26 mouse cellular contexts compared by ENCODE assay signal in genomic region chr17:81514022-81514421, GRCm38 (mm10).
DNase-seq lines count a peak whose midpoint lies in the region; ATAC-seq and TF ChIP-seq lines count a peak whose summit lies in the region.
"Had no signal": no experiment of that assay in that cellular context is flagged by ENCODE, and none has a peak within 500 bp of the region (broad histone marks: within the 10 kb centered on the region; RNA-seq: fewer than 3 reads in every experiment).

No protein-coding gene starts in this region.

- no peaks in the 10 kb centered on the region; the same call in 1 of the 2 replicates for H3K4me1 ChIP-seq in embryonic facial prominence, embryonic 11.5 days (ENCODE audit: control insufficient read depth, insufficient read depth, low read length)
- peaks cover 32% of the 10 kb centered on the region for H3K4me1 ChIP-seq in embryonic facial prominence, embryonic 10.5 days
- peaks cover 27% of the 10 kb centered on the region for H3K4me1 ChIP-seq in heart, embryonic 16.5 days (ENCODE audit: control insufficient read depth, insufficient read depth, low read length)
- H3K4me1 ChIP-seq in embryonic fibroblast, embryonic 13.5 days (ENCODE audit: control insufficient read depth, insufficient read depth, low read length) = no peaks in the 10 kb centered on the region
- H3K4me1 ChIP-seq in limb, embryonic 13.5 days = peaks cover 27% of the 10 kb centered on the region
- no peaks in the 10 kb centered on the region for H3K4me1 ChIP-seq in liver, postnatal 0 days (ENCODE audit: insufficient read depth)

- peak; percentile 13 for DNase-seq in embryonic facial prominence, embryonic 11.5 days (ENCODE audit: low spot score)
- DNase-seq in embryonic facial prominence, embryonic 10.5 days (ENCODE audit: low spot score) = no peak
- no peak for DNase-seq in heart, postnatal 14 days
- DNase-seq in liver, postnatal 0 days = no peak
- DNase-seq: adrenal gland, adult 8-10 months; cerebellum, postnatal 14 days; gastrocnemius, adult 2 months; gastrocnemius, postnatal 36 days; layer of hippocampus, adult 9-11 months; liver; right cerebral cortex, postnatal 4 days; thymus, adult 18-20 months; thymus, postnatal 25 days had no signal

- TF ChIP-seq CTCF in embryonic fibroblast, embryonic 13.5 days (IDR thresholded peaks at IDR 0.05; ENCODE audit: borderline replicate concordance, insufficient read depth, low read length) = no peak
- no peak for TF ChIP-seq CTCF in liver, postnatal 0 days (IDR thresholded peaks at IDR 0.05; ENCODE audit: low read depth)

- H3K27ac ChIP-seq in embryonic facial prominence, embryonic 11.5 days (replicated peaks; ENCODE audit: low read depth, low read length) = no peak overlapping the region
- H3K27ac ChIP-seq in embryonic facial prominence, embryonic 10.5 days (replicated peaks) = no peak overlapping the region
- H3K27ac ChIP-seq in heart, embryonic 16.5 days (ENCODE audit: low read length) = peak overlapping the region; percentile 57
- H3K27ac ChIP-seq in embryonic fibroblast, embryonic 13.5 days (ENCODE audit: insufficient read depth, low read length) = peak overlapping the region; percentile 9
- peak overlapping the region; percentile 63; the same call in 1 of the 2 replicates for H3K27ac ChIP-seq in limb, embryonic 13.5 days
- H3K27ac ChIP-seq in liver, postnatal 0 days (ENCODE audit: low read depth) = no peak overlapping the region
- H3K27ac ChIP-seq: embryonic facial prominence, embryonic 13.5 days; gastrocnemius, adult 2 months; liver, embryonic 14.5 days; neural tube, embryonic 13.5 days; stomach, postnatal 0 days had no signal

- H3K27me3 ChIP-seq in embryonic facial prominence, embryonic 11.5 days (ENCODE audit: control insufficient read depth, insufficient read depth, low read length) = no peaks in the 10 kb centered on the region
- no peaks in the 10 kb centered on the region for H3K27me3 ChIP-seq in embryonic facial prominence, embryonic 10.5 days (replicated peaks; ENCODE audit: low read depth, poor library complexity, severe bottlenecking)
- H3K27me3 ChIP-seq in heart, embryonic 16.5 days (ENCODE audit: control insufficient read depth, insufficient read depth, low read length) = no peaks in the 10 kb centered on the region
- no peaks in the 10 kb centered on the region for H3K27me3 ChIP-seq in limb, embryonic 13.5 days
- no peaks in the 10 kb centered on the region for H3K27me3 ChIP-seq in liver, postnatal 0 days (ENCODE audit: insufficient read depth, low read length)
- H3K27me3 ChIP-seq: embryonic facial prominence, embryonic 13.5 days; neural tube, embryonic 13.5 days had no signal

- no peaks in the 10 kb centered on the region for H3K36me3 ChIP-seq in embryonic facial prominence, embryonic 11.5 days (replicated peaks; ENCODE audit: control insufficient read depth, insufficient read depth, low read depth, low read length)
- no peaks in the 10 kb centered on the region for H3K36me3 ChIP-seq in embryonic facial prominence, embryonic 10.5 days (replicated peaks)
- 0 out of 2 replicates have a peak, but pooled peaks cover 4% of the 10 kb centered on the region for H3K36me3 ChIP-seq in heart, embryonic 16.5 days (ENCODE audit: control insufficient read depth, insufficient read depth)
- H3K36me3 ChIP-seq in limb, embryonic 13.5 days = no peaks in the 10 kb centered on the region
- no peaks in the 10 kb centered on the region for H3K36me3 ChIP-seq in liver, postnatal 0 days (replicated peaks; ENCODE audit: insufficient read depth, low read length)
- H3K36me3 ChIP-seq: embryonic facial prominence, embryonic 13.5 days; G1E; neural tube, embryonic 13.5 days had no signal

- no peak overlapping the region for H3K4me3 ChIP-seq in embryonic facial prominence, embryonic 11.5 days (ENCODE audit: low read depth, low read length)
- H3K4me3 ChIP-seq in embryonic facial prominence, embryonic 10.5 days = no peak overlapping the region
- no peak overlapping the region for H3K4me3 ChIP-seq in heart, embryonic 16.5 days (ENCODE audit: low read length)
- H3K4me3 ChIP-seq in embryonic fibroblast, embryonic 13.5 days (ENCODE audit: insufficient read depth, low read length) = no peak overlapping the region
- H3K4me3 ChIP-seq in limb, embryonic 13.5 days = no peak overlapping the region
- no peak overlapping the region for H3K4me3 ChIP-seq in liver, postnatal 0 days (ENCODE audit: low read depth, low read length)
- H3K4me3 ChIP-seq: embryonic facial prominence, embryonic 13.5 days; erythroblast, embryonic 14.5 days; gastrocnemius, adult 2 months; neural tube, embryonic 13.5 days had no signal

- no peak for TF ChIP-seq POLR2A in embryonic fibroblast, embryonic 13.5 days (IDR thresholded peaks at IDR 0.05; ENCODE audit: low read depth, low read length)

- 48% methylated on average over 4 of the region's 4 CpGs for WGBS in embryonic facial prominence, embryonic 11.5 days
- WGBS in embryonic facial prominence, embryonic 10.5 days = 64% methylated on average over 4 of the region's 4 CpGs
- 69% methylated on average over 4 of the region's 4 CpGs for WGBS in heart, embryonic 16.5 days
- 10% methylated on average over 4 of the region's 4 CpGs for WGBS in limb, embryonic 13.5 days
- 56% methylated on average over 4 of the region's 4 CpGs for WGBS in liver, postnatal 0 days (ENCODE audit: insufficient replicate concordance)

- TF ChIP-seq EP300 in liver, postnatal 0 days (IDR thresholded peaks at IDR 0.05; ENCODE audit: low read depth) = no peak

- H3K4me2 ChIP-seq in embryonic facial prominence, embryonic 11.5 days (ENCODE audit: low read depth, low read length) = no peak overlapping the region
- H3K4me2 ChIP-seq in heart, embryonic 16.5 days (ENCODE audit: low read depth, low read length) = no peak overlapping the region
- H3K4me2 ChIP-seq in limb, embryonic 13.5 days (replicated peaks) = 0 out of 2 replicates have a peak overlapping the region, but pooled peaks have one; percentile 0
- no peak overlapping the region for H3K4me2 ChIP-seq in liver, postnatal 0 days (ENCODE audit: low read depth, low read length)
- H3K4me2 ChIP-seq: embryonic facial prominence, embryonic 13.5 days; lung, embryonic 14.5 days; midbrain, embryonic 11.5 days; neural tube, embryonic 13.5 days had no signal

- intact Hi-C loops in heart, postnatal 14 days (cut with DNase I) = no loop called here

- no peak overlapping the region for H3K9ac ChIP-seq in embryonic facial prominence, embryonic 11.5 days (replicated peaks; ENCODE audit: low read length)
- no peak overlapping the region for H3K9ac ChIP-seq in heart, embryonic 16.5 days (ENCODE audit: low read length)
- no peak overlapping the region for H3K9ac ChIP-seq in limb, embryonic 13.5 days
- H3K9ac ChIP-seq in liver, postnatal 0 days (replicated peaks) = no peak overlapping the region
- H3K9ac ChIP-seq: embryonic facial prominence, embryonic 13.5 days; liver, embryonic 14.5 days; lung, embryonic 14.5 days; neural tube, embryonic 13.5 days had no signal

- ATAC-seq in embryonic facial prominence, embryonic 11.5 days (replicated peaks; ENCODE audit: insufficient number of reproducible peaks, low FRiP score, low TSS enrichment, low read depth) = no peak
- no peak for ATAC-seq in heart, embryonic 16.5 days (replicated peaks; ENCODE audit: extremely low read depth, insufficient read depth, low FRiP score)
- peak; percentile 57; the same call in 1 of the 2 replicates for ATAC-seq in limb, embryonic 13.5 days (ENCODE audit: low FRiP score, low read depth)
- no peak for ATAC-seq in liver, postnatal 0 days
- ATAC-seq: forebrain, embryonic 16.5 days; hindbrain, embryonic 16.5 days had no signal

- H3K9me3 ChIP-seq in embryonic facial prominence, embryonic 11.5 days (replicated peaks; ENCODE audit: control insufficient read depth, low read length) = no peaks in the 10 kb centered on the region
- no peaks in the 10 kb centered on the region for H3K9me3 ChIP-seq in embryonic facial prominence, embryonic 10.5 days
- no peaks in the 10 kb centered on the region for H3K9me3 ChIP-seq in heart, embryonic 16.5 days (replicated peaks; ENCODE audit: control insufficient read depth, low read length)
- H3K9me3 ChIP-seq in limb, embryonic 13.5 days = no peaks in the 10 kb centered on the region
- no peaks in the 10 kb centered on the region for H3K9me3 ChIP-seq in liver, postnatal 0 days (ENCODE audit: low read length)
- H3K9me3 ChIP-seq: embryonic facial prominence, embryonic 13.5 days; neural tube, embryonic 13.5 days had no signal

Comparison
In these comparisons a context has a peak if more than half of its experiments do, and no peak if none do; other contexts are left out.
1. H3K27ac ChIP-seq: peak in heart, embryonic 16.5 days (single experiment), embryonic fibroblast, embryonic 13.5 days (single experiment) and limb, embryonic 13.5 days (single experiment); none in embryonic facial prominence, embryonic 11.5 days (single experiment), embryonic facial prominence, embryonic 10.5 days (single experiment) and liver, postnatal 0 days (single experiment).